Mouse (Mus musculus) lung, postnatal 0 days (tissue): ENCODE measurements around the gene Bptf.

Experiments used
- CTCF ChIP-seq: IDR thresholded peaks from 2 replicates; pipeline ENCODE4 v1.5.1; 2016; ENCODE audit warnings: antibody characterized with exemption, mild to moderate bottlenecking
- EP300 ChIP-seq: IDR thresholded peaks from 2 replicates; pipeline ENCODE4 v1.6.1; 2016; ENCODE audit warnings: antibody characterized with exemption, mild to moderate bottlenecking, control low read depth

- TF ChIP-seq CTCF (no peak), EP300 (no peak)
Observed at GRCm38 (mm10) chr11:107103224-107103589, 28.7 kb downstream of the Bptf start.
